Mouse (Mus musculus) cortical plate, adult 2 months (tissue): ENCODE measurements around the gene Rimbp3. TPM values are rescaled to one million over a fixed set of nuclear protein-coding genes. Genes with fewer than 3 reads are reported as not detected.
A peak's percentile ranks its signal among the peaks of the same experiment; 100 is the strongest.

Source experiments
- H3K27ac ChIP-seq: fragments of 200-500 bp; 2 replicates; pipeline ENCODE4 v1.5.1; 2012; ENCODE audit warnings: low read length, control low read depth, inconsistent platforms; ENCODE audit not compliant: insufficient read depth
- H3K4me1 ChIP-seq: fragments of 200-500 bp; 2 replicates; pipeline ENCODE4 v1.6.1; 2011; ENCODE audit warnings: low read length; ENCODE audit not compliant: control insufficient read depth, insufficient read depth
- H3K4me3 ChIP-seq: fragments of 200-500 bp; 2 replicates; pipeline ENCODE4 v1.5.1; 2011; ENCODE audit warnings: mild to moderate bottlenecking, low read length, control low read depth; ENCODE audit not compliant: insufficient read depth
- CTCF ChIP-seq: fragments of 200-500 bp; IDR thresholded peaks from 2 replicates; pipeline ENCODE4 v1.5.1; 2011; ENCODE audit warnings: mild to moderate bottlenecking, control low read depth, low read length; ENCODE audit not compliant: insufficient read depth; ENCODE audit errors: extremely low read depth
- POLR2A ChIP-seq: fragments of 200-500 bp; IDR thresholded peaks from 2 replicates; pipeline ENCODE4 v1.6.1; 2011; ENCODE audit warnings: mild to moderate bottlenecking, low read length, control low read depth; ENCODE audit not compliant: insufficient read depth; ENCODE audit errors: extremely low read depth
- polyA plus RNA-seq: library from polyadenylated mRNA; depleted of rRNA; stranded (reverse); fragments of >200 nt; gene quantifications from 2 replicates; pipeline ENCODE4 v1.2.3, GENCODE M21; 2012

The Rimbp3 gene
- polyA plus RNA-seq, 1 experiment = 0.63 TPM

GRCm38 (mm10) chr16:17234916-17235665 is 26.7 kb downstream of the Rimbp3 start:
- TF ChIP-seq CTCF (no peak), POLR2A (no peak)
- no peak overlapping the region for H3K27ac ChIP-seq
- peaks cover 6% of the 10 kb centered on the region; the same call in 1 of the 2 replicates for H3K4me1 ChIP-seq
- H3K4me3 ChIP-seq = peak overlapping the region; percentile 96

GRCm38 (mm10) chr16:17237634-17238033 is 29.2 kb downstream of the Rimbp3 start:
- no peak for TF ChIP-seq POLR2A
- TF ChIP-seq CTCF = no peak
- Histone ChIP-seq H3K4me3 (no peak overlapping the region), H3K27ac (no peak overlapping the region), H3K4me1 (peaks cover 6% of the 10 kb centered on the region; the same call in 1 of the 2 replicates)

GRCm38 (mm10) chr16:17239409-17239808 is 31.0 kb downstream of the Rimbp3 start:
- TF ChIP-seq CTCF = no peak
- no peak for TF ChIP-seq POLR2A
- H3K4me1 ChIP-seq = peaks cover 6% of the 10 kb centered on the region; the same call in 1 of the 2 replicates
- no peak overlapping the region for H3K27ac ChIP-seq
- H3K4me3 ChIP-seq = no peak overlapping the region

GRCm38 (mm10) chr16:17243731-17244130 is 35.3 kb downstream of the Rimbp3 start:
- Histone ChIP-seq H3K27ac (no peak overlapping the region), H3K4me3 (no peak overlapping the region), H3K4me1 (peaks cover 2% of the 10 kb centered on the region; the same call in 1 of the 2 replicates)
- TF ChIP-seq CTCF (no peak), POLR2A (no peak)

GRCm38 (mm10) chr16:17244996-17245395 is 36.6 kb downstream of the Rimbp3 start:
- H3K4me3 ChIP-seq = no peak overlapping the region
- TF ChIP-seq CTCF (no peak), POLR2A (no peak)

GRCm38 (mm10) chr16:17247727-17248126 is 39.3 kb downstream of the Rimbp3 start:
- no peak overlapping the region for H3K27ac ChIP-seq
- H3K4me1 ChIP-seq = no peaks in the 10 kb centered on the region
- no peak overlapping the region for H3K4me3 ChIP-seq
- TF ChIP-seq POLR2A (no peak), CTCF (no peak)

More at GRCm38 (mm10) chr16:17244996-17245395, 36.6 kb downstream of the Rimbp3 start:
- no peak overlapping the region for H3K27ac ChIP-seq
- peaks cover under 1% of the 10 kb centered on the region; the same call in 1 of the 2 replicates for H3K4me1 ChIP-seq

GRCm38 (mm10) chr16:17249135-17249534 is 40.7 kb downstream of the Rimbp3 start:
- TF ChIP-seq CTCF (no peak), POLR2A (no peak)
- no peaks in the 10 kb centered on the region for H3K4me1 ChIP-seq
- no peak overlapping the region for H3K27ac ChIP-seq
- no peak overlapping the region for H3K4me3 ChIP-seq

GRCm38 (mm10) chr16:17251539-17251938 is 43.1 kb downstream of the Rimbp3 start:
- no peak for TF ChIP-seq CTCF
- no peak for TF ChIP-seq POLR2A
- no peak overlapping the region for H3K27ac ChIP-seq
- H3K4me1 ChIP-seq = no peaks in the 10 kb centered on the region
- H3K4me3 ChIP-seq = no peak overlapping the region

GRCm38 (mm10) chr16:17252086-17252726 is 43.8 kb downstream of the Rimbp3 start:
- no peaks in the 10 kb centered on the region for H3K4me1 ChIP-seq
- H3K4me3 ChIP-seq = no peak overlapping the region
- no peak overlapping the region for H3K27ac ChIP-seq
- TF ChIP-seq CTCF = no peak
- no peak for TF ChIP-seq POLR2A

GRCm38 (mm10) chr16:17252841-17253240 is 44.4 kb downstream of the Rimbp3 start:
- TF ChIP-seq CTCF (no peak), POLR2A (no peak)
- Histone ChIP-seq H3K4me1 (no peaks in the 10 kb centered on the region), H3K27ac (no peak overlapping the region), H3K4me3 (no peak overlapping the region)
